Mouse (Mus musculus) midbrain, embryonic 12.5 days (tissue): ENCODE results near the gene Cfl2. TPM values are rescaled to one million over a fixed set of nuclear protein-coding genes. Genes with fewer than 3 reads are reported as not detected.
"Not testable (repeated sequence)": the region's sequence is repeated elsewhere in the genome, so short reads cannot be mapped to it uniquely, and the experiment has no call there.

Experiments used
- ATAC-seq: fragments of 200-750 bp; cut with Nextera tagmentation; 2 replicates; pipeline ENCODE4 v1.8.0; 2017; ENCODE audit warnings: low read depth, moderate TSS enrichment, moderate library complexity; ENCODE audit not compliant: low FRiP score
- H3K27ac ChIP-seq: fragments of 300-500 bp; sonication (generic); replicated peaks from 2 replicates; pipeline ENCODE4 v1.5.1; 2016; ENCODE audit warnings: mild to moderate bottlenecking
- H3K27me3 ChIP-seq: fragments of 300-500 bp; sonication (generic); 2 replicates; pipeline ENCODE4 v1.6.1; 2016; ENCODE audit warnings: mild to moderate bottlenecking
- H3K36me3 ChIP-seq: fragments of 300-500 bp; sonication (generic); 2 replicates; pipeline ENCODE4 v1.6.1; 2016
- H3K4me1 ChIP-seq: fragments of 300-500 bp; sonication (generic); 2 replicates; pipeline ENCODE4 v1.6.1; 2016
- H3K4me2 ChIP-seq: fragments of 300-500 bp; sonication (generic); replicated peaks from 2 replicates; pipeline ENCODE4 v1.6.1; 2016; ENCODE audit warnings: mild to moderate bottlenecking, moderate library complexity
- H3K4me3 ChIP-seq: fragments of 300-500 bp; sonication (generic); 2 replicates; pipeline ENCODE4 v1.5.1; 2016; ENCODE audit warnings: mild to moderate bottlenecking
- H3K9ac ChIP-seq: fragments of 300-500 bp; sonication (generic); replicated peaks from 2 replicates; pipeline ENCODE4 v1.6.1; 2016; ENCODE audit warnings: mild to moderate bottlenecking, moderate library complexity
- H3K9me3 ChIP-seq: fragments of 300-500 bp; sonication (generic); 2 replicates; pipeline ENCODE4 v1.6.1; 2016; ENCODE audit warnings: mild to moderate bottlenecking
- WGBS: fragments of 180-500 bp; shearing (Covaris S2); methylation state at CpG from one replicate; pipeline ENCODE4 v1.1.7; 2016; 5-methylcytosine and 5-hydroxymethylcytosine counted together
- polyA plus RNA-seq: library from polyadenylated mRNA; unstranded; fragments of >200 nt; fragmentation: Nextera tagmentation; extraction: Ambion mirVana; gene quantifications from 2 replicates; pipeline ENCODE4 v1.2.1, GENCODE M21; 2016

Cfl2 gene
- polyA plus RNA-seq, 1 experiment from 2014 or later: 232 TPM

- Histone ChIP-seq H3K27me3 (no peaks in the 10 kb centered on the region), H3K9me3 (no peaks in the 10 kb centered on the region), H3K4me1 (no peaks in the 10 kb centered on the region), H3K27ac (no peak overlapping the region), H3K36me3 (peaks cover 5% of the 10 kb centered on the region; the same call in 1 of the 2 replicates), H3K4me2 (no peak overlapping the region), H3K9ac (no peak overlapping the region), H3K4me3 (no peak overlapping the region)
- WGBS: 93% methylated on average over 2 of the region's 2 CpGs
- no peak for ATAC-seq
These were observed 12.1 kb downstream of the Cfl2 start for GRCm38 (mm10) chr12:54850551-54850950.

- no peaks in the 10 kb centered on the region for H3K27me3 ChIP-seq
- no peak for ATAC-seq
- no peaks in the 10 kb centered on the region for H3K4me1 ChIP-seq
- no peak overlapping the region for H3K9ac ChIP-seq
- H3K4me3 ChIP-seq: no peak overlapping the region
- H3K36me3 ChIP-seq: no peaks in the 10 kb centered on the region
- H3K4me2 ChIP-seq: no peak overlapping the region
- no peak overlapping the region for H3K27ac ChIP-seq
- no peaks in the 10 kb centered on the region for H3K9me3 ChIP-seq
These were observed 18.3 kb downstream of the Cfl2 start for GRCm38 (mm10) chr12:54844415-54844814.

DNA sequence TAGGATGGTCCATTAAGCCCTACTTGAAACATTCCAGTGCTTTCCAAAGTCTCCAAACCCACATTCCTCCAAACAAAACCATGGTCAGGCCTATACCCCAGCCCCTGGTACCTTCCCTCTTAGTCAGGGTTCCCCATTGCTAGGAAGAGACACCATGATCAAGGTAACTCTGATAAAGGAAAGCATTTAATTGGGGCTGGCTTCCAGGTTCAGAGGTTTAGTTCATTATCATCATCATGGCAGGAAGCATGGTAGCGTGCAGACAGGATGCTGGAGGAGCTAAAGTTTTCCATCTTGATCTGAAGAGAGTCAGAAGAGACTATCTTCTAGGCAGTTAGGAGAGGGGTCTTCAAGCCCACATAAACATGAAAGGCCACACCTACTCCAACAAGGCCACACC lies 21.1 kb downstream of the Cfl2 start:
- Histone ChIP-seq H3K27ac (no peak overlapping the region), H3K9ac (no peak overlapping the region), H3K27me3 (no peaks in the 10 kb centered on the region), H3K36me3 (no peaks in the 10 kb centered on the region), H3K4me2 (no peak overlapping the region), H3K9me3 (no peaks in the 10 kb centered on the region), H3K4me3 (no peak overlapping the region), H3K4me1 (no peaks in the 10 kb centered on the region)
- no peak for ATAC-seq
- 100% methylated on average over 1 of the region's 1 CpGs for WGBS

DNA sequence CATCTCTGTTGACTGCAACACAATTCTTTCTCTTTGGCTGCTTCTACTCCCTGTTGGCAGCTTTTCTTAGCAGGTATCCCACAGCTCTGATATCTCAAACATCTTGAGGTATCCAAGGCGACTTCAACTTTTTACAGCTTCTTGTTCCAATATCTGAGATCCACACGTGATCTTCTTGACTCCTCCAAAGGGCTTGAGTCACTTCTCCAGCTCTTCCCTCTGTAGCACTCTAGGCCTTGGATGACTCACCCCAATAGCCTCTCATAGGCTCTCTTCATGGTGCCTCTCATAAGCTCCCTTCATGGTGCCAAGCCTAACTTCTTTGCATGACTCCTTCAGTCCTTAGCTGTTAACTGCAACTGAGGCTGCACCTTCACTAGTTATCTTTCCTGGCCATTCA lies 22.9 kb downstream of the Cfl2 start:
- ATAC-seq: no peak
- Histone ChIP-seq H3K4me1 (peaks cover 5% of the 10 kb centered on the region), H3K27me3 (no peaks in the 10 kb centered on the region), H3K4me3 (no peak overlapping the region), H3K36me3 (no peaks in the 10 kb centered on the region), H3K27ac (no peak overlapping the region), H3K4me2 (no peak overlapping the region), H3K9ac (no peak overlapping the region), H3K9me3 (no peaks in the 10 kb centered on the region)
- 80% methylated on average over 2 of the region's 2 CpGs for WGBS

GRCm38 (mm10) chr12:54838931-54839330 lies 23.7 kb downstream of the Cfl2 start:
- Histone ChIP-seq H3K4me3 (no peak overlapping the region), H3K9me3 (no peaks in the 10 kb centered on the region), H3K36me3 (no peaks in the 10 kb centered on the region), H3K4me1 (peaks cover 6% of the 10 kb centered on the region), H3K27me3 (no peaks in the 10 kb centered on the region), H3K4me2 (no peak overlapping the region), H3K9ac (no peak overlapping the region), H3K27ac (no peak overlapping the region)
- ATAC-seq: no peak

GRCm38 (mm10) chr12:54835608-54836570 lies 26.8 kb downstream of the Cfl2 start:
- WGBS: 80% methylated on average over 18 of the region's 18 CpGs
- H3K4me2 ChIP-seq: no peak overlapping the region
- H3K9ac ChIP-seq: no peak overlapping the region
- peak overlapping the region; percentile 40; the same call in 1 of the 2 replicates for H3K27ac ChIP-seq
- no peak for ATAC-seq
- H3K36me3 ChIP-seq: no peaks in the 10 kb centered on the region
- H3K4me1 ChIP-seq: peaks cover 6% of the 10 kb centered on the region
- no peak overlapping the region for H3K4me3 ChIP-seq
- H3K9me3 ChIP-seq: no peaks in the 10 kb centered on the region
- H3K27me3 ChIP-seq: no peaks in the 10 kb centered on the region

GRCm38 (mm10) chr12:54834925-54835447 lies 27.7 kb downstream of the Cfl2 start:
- ATAC-seq: peak; percentile 84
- Histone ChIP-seq H3K36me3 (no peaks in the 10 kb centered on the region), H3K4me3 (peak overlapping the region; percentile 20), H3K27ac (peak overlapping the region; percentile 40), H3K9me3 (no peaks in the 10 kb centered on the region), H3K4me2 (peak overlapping the region; percentile 29), H3K27me3 (no peaks in the 10 kb centered on the region), H3K4me1 (peaks cover 6% of the 10 kb centered on the region), H3K9ac (no peak overlapping the region)
- WGBS: 21% methylated on average over 11 of the region's 11 CpGs

DNA sequence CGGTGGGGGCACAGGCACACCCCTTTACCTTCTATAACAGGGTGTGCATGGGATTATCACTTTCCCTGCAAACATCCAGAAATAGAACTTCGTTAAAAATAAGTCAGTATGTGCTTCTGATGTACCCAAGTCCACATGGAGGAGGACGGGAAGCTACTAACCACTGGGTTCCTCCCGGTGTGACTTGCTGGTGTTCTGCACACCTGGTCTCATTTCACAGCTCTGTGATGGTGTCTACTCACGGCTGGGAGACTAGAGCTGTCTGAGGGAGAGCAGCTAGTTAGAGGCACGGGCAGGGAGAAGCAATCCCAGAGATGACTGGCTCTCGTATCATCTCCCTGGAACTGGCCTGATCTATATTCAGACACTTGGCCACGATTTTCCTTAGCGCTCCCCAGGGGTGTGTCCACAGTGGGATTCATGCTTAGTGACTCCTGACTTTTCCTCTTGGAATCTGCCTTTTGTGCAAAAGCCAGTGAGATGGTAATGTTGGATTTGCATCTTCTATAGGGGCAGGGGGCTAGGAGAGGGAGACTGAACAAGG lies 28.7 kb downstream of the Cfl2 start:
- H3K27me3 ChIP-seq: no peaks in the 10 kb centered on the region

DNA sequence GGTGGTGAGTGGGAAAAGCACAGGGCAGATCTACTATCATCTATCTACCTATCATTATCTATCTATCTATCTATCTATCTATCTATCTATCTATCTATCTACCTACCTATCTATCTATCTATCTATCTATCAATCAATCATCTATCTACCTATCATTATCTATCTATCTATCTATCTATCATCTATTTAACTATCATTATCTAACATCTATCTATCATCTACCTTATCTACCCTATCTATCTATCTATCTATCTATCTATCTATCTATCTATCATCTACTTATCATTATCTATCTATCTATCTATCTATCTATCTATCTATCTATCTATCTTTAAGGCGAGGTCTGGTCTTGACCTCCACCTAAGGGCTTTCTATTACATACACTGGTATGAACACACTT lies 30.8 kb downstream of the Cfl2 start:
- 74% methylated on average over 1 of the region's 1 CpGs for WGBS
- not testable (repeated sequence) for H3K4me3 ChIP-seq, H3K27me3 ChIP-seq

More for the DNA sequence above, 28.7 kb downstream of the Cfl2 start:
- whole genome bisulfite sequencing: 66% methylated on average over 9 of the region's 9 CpGs
- no peak overlapping the region for H3K9ac ChIP-seq
- H3K36me3 ChIP-seq: no peaks in the 10 kb centered on the region
- H3K4me1 ChIP-seq: peaks cover 6% of the 10 kb centered on the region
- no peak overlapping the region for H3K4me3 ChIP-seq
- H3K27ac ChIP-seq: no peak overlapping the region; the same call in 1 of the 2 replicates
- ATAC-seq: no peak
- H3K9me3 ChIP-seq: no peaks in the 10 kb centered on the region
- no peak overlapping the region for H3K4me2 ChIP-seq

DNA sequence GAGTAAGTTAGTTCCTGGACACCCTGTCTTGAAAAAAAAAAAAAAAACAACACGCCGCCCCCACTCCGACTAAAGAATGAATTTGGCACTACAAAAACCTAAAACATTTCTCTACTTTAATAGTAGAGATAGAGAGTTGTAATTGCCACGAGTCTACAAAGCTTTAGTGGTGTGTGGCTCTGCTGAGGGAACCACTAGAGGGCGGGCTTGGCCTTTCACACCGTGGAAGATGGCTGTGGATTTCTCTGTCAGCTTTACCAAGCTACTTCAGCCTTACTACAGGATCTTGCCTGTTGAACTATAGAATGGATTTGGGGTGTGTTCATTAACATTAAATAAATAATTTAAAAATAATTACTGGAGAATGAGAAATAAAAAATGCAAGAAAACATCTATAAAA lies 32.1 kb downstream of the Cfl2 start:
- no peak overlapping the region for H3K9ac ChIP-seq
- WGBS: 16% methylated on average over 6 of the region's 6 CpGs
- H3K4me1 ChIP-seq: peaks cover 6% of the 10 kb centered on the region
- no peaks in the 10 kb centered on the region for H3K36me3 ChIP-seq
- ATAC-seq: peak; percentile 76; the same call in 1 of the 2 replicates
- H3K4me3 ChIP-seq: no peak overlapping the region
- H3K27me3 ChIP-seq: no peaks in the 10 kb centered on the region
- no peak overlapping the region for H3K4me2 ChIP-seq
- H3K27ac ChIP-seq: no peak overlapping the region
- H3K9me3 ChIP-seq: no peaks in the 10 kb centered on the region

More for the DNA sequence above, 30.8 kb downstream of the Cfl2 start:
- not testable (repeated sequence) for H3K9me3 ChIP-seq, H3K27ac ChIP-seq, H3K4me2 ChIP-seq, H3K36me3 ChIP-seq, H3K9ac ChIP-seq, ATAC-seq, H3K4me1 ChIP-seq

- ATAC-seq: no peak
- Histone ChIP-seq H3K9ac (no peak overlapping the region), H3K4me2 (no peak overlapping the region), H3K4me3 (no peak overlapping the region), H3K36me3 (no peaks in the 10 kb centered on the region), H3K27me3 (no peaks in the 10 kb centered on the region), H3K4me1 (peaks cover 2% of the 10 kb centered on the region; the same call in 1 of the 2 replicates), H3K9me3 (no peaks in the 10 kb centered on the region), H3K27ac (no peak overlapping the region)
- 60% methylated on average over 5 of the region's 5 CpGs for WGBS
These were observed 32.8 kb downstream of the Cfl2 start for GRCm38 (mm10) chr12:54829876-54830275.

GRCm38 (mm10) chr12:54828043-54828442 lies 34.6 kb downstream of the Cfl2 start:
- H3K27me3 ChIP-seq: no peaks in the 10 kb centered on the region
- no peaks in the 10 kb centered on the region for H3K4me1 ChIP-seq
- no peak for ATAC-seq
- no peaks in the 10 kb centered on the region for H3K9me3 ChIP-seq
- no peak overlapping the region for H3K4me2 ChIP-seq
- H3K9ac ChIP-seq: no peak overlapping the region
- 75% methylated on average over 1 of the region's 1 CpGs for WGBS
- no peaks in the 10 kb centered on the region for H3K36me3 ChIP-seq
- no peak overlapping the region for H3K27ac ChIP-seq
- H3K4me3 ChIP-seq: no peak overlapping the region
